Mouse (Mus musculus) liver, postnatal 0 days (tissue): ENCODE measurements around the gene Hipk2. TPM values are rescaled to one million over a fixed set of nuclear protein-coding genes. Genes with fewer than 3 reads are reported as not detected.

Source experiments
- ATAC-seq: fragments of 200-750 bp; cut with Nextera tagmentation; 2 replicates; pipeline ENCODE4 v1.8.0; 2017; ENCODE audit warnings: mild to moderate bottlenecking, moderate library complexity
- DNase-seq: peaks from one replicate; pipeline ENCODE4 v3.0.0-alpha.2; 2016
- H3K27ac ChIP-seq: fragments of 300-500 bp; sonication (generic); 2 replicates; pipeline ENCODE4 v1.5.1; 2014; ENCODE audit warnings: antibody characterized with exemption, moderate library complexity, mild to moderate bottlenecking, low read depth
- H3K27me3 ChIP-seq: fragments of 300-500 bp; sonication (generic); 2 replicates; pipeline ENCODE4 v1.6.1; 2014; ENCODE audit warnings: low read length, control low read depth, mixed read lengths; ENCODE audit not compliant: insufficient read depth
- H3K36me3 ChIP-seq: fragments of 300-500 bp; sonication (generic); replicated peaks from 2 replicates; pipeline ENCODE4 v1.6.1; 2014; ENCODE audit warnings: mild to moderate bottlenecking, control low read depth, low read length, moderate library complexity, mixed read lengths; ENCODE audit not compliant: insufficient read depth
- H3K4me1 ChIP-seq: fragments of 300-500 bp; sonication (generic); 2 replicates; pipeline ENCODE4 v1.6.1; 2014; ENCODE audit warnings: antibody characterized with exemption, mild to moderate bottlenecking, control low read depth; ENCODE audit not compliant: insufficient read depth
- H3K4me2 ChIP-seq: fragments of 300-500 bp; sonication (generic); 2 replicates; pipeline ENCODE4 v1.6.1; 2014; ENCODE audit warnings: low read depth, mild to moderate bottlenecking, low read length, moderate library complexity, mixed read lengths
- H3K4me3 ChIP-seq: fragments of 300-500 bp; sonication (generic); 2 replicates; pipeline ENCODE4 v1.5.1; 2014; ENCODE audit warnings: low read depth, low read length
- H3K9ac ChIP-seq: fragments of 300-500 bp; sonication (generic); replicated peaks from 2 replicates; pipeline ENCODE4 v1.6.1; 2014; ENCODE audit warnings: mild to moderate bottlenecking, moderate library complexity
- H3K9me3 ChIP-seq: fragments of 300-500 bp; sonication (generic); 2 replicates; pipeline ENCODE4 v1.6.1; 2016; ENCODE audit warnings: mild to moderate bottlenecking, control low read depth, low read length, mixed read lengths
- CTCF ChIP-seq: sonication (generic); IDR thresholded peaks from 2 replicates; pipeline ENCODE4 v1.5.1; 2016; ENCODE audit warnings: antibody characterized with exemption, low read depth
- EP300 ChIP-seq: IDR thresholded peaks from 2 replicates; pipeline ENCODE4 v1.6.1; 2016; ENCODE audit warnings: antibody characterized with exemption, low read depth, mild to moderate bottlenecking
- WGBS: fragments of 180-500 bp; shearing (Covaris S2); extraction: QIAGEN DNeasy Blood & Tissue Kit; methylation state at CpG from one replicate; pipeline ENCODE4 v1.1.7; 2014; ENCODE audit not compliant: insufficient replicate concordance; 5-methylcytosine and 5-hydroxymethylcytosine counted together
- polyA plus RNA-seq: library from polyadenylated mRNA; unstranded; fragments of >200 nt; fragmentation: Nextera tagmentation; extraction: Ambion mirVana; gene quantifications from 2 replicates; pipeline ENCODE4 v1.2.1, GENCODE M21; 2015

Hipk2 gene
- polyA plus RNA-seq, 1 experiment from 2014 or later = 9.7 TPM

DNA sequence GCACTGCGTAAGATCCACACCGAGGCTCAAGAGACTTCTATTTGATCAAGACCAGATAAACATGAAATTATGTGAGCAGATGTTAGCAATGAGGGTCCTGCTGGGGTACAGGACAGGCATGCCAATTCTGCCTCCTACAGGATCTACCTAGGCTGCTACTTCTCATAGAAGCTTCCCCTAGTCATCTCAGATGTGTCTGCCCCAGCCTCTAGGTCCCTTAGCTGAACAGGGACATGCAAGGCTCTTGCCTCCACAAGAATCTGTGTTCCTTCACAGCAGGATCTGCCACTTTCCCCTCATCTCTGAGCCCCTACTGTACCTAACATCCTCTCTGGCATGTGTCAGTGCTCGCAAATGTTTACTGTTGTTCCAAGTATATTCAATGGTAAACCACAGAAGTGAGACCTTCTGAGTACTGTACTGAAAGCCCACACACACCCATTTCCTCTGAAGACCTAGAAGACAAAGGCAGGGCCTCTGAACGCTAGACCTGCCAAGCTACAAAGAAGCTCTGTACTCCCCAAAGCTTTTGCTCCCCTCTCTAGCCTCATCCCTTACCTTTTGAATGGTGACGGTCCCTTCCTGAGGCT, 86.6 kb downstream of the Hipk2 start:
- Histone ChIP-seq H3K27ac (0 out of 2 replicates have a peak overlapping the region, but pooled peaks have one; percentile 8), H3K4me2 (no peak overlapping the region), H3K4me1 (peaks cover 12% of the 10 kb centered on the region; the same call in 1 of the 2 replicates), H3K9ac (no peak overlapping the region), H3K4me3 (no peak overlapping the region), H3K36me3 (peaks cover 31% of the 10 kb centered on the region), H3K9me3 (no peaks in the 10 kb centered on the region), H3K27me3 (no peaks in the 10 kb centered on the region)
- DNase-seq = no peak
- TF ChIP-seq CTCF (no peak), EP300 (no peak)
- WGBS = 78% methylated on average over 5 of the region's 5 CpGs
- no peak for ATAC-seq

DNA sequence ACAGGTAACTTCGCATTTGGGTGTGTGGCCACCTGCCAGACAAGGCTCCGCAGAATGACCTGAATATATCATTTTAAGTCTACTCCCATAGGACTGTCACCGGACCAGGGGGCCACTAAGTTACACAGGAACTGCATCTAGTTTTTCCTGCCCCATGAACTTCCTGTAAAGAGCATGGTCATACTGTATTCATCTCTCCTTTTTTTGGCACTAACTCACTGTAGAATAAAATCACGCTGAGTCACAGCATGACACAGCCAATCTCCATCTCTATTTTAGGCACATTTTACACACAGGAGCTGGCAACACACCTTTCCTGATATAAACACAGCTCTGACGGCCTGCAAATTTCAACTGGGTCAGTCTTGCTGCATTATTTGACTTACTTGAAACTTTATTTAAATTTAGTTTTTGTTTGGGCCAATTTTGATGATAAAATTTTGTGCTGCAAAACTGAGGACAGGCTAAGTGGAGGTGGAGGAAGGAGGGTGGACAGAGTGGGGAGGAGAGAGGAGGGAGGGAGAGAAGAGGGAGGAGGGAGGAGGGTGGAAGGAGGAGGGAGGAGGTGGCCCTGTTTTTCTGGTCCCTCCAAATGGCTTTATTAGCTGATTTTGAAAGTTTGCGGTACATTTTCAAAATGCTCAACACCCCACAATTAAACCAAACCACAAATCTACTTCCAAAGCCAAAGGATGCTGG, 88.0 kb downstream of the Hipk2 start:
- ATAC-seq (peak; percentile 76), DNase-seq (no peak)
- Histone ChIP-seq H3K36me3 (peaks cover 27% of the 10 kb centered on the region), H3K4me1 (peaks cover 12% of the 10 kb centered on the region; the same call in 1 of the 2 replicates), H3K27ac (peak overlapping the region; percentile 24; the same call in 1 of the 2 replicates), H3K4me3 (no peak overlapping the region), H3K27me3 (no peaks in the 10 kb centered on the region), H3K9ac (no peak overlapping the region), H3K4me2 (no peak overlapping the region), H3K9me3 (no peaks in the 10 kb centered on the region)
- WGBS = 68% methylated on average over 6 of the region's 6 CpGs
- TF ChIP-seq CTCF (no peak), EP300 (0 out of 2 replicates have a peak, but pooled peaks have one; percentile 12)

DNA sequence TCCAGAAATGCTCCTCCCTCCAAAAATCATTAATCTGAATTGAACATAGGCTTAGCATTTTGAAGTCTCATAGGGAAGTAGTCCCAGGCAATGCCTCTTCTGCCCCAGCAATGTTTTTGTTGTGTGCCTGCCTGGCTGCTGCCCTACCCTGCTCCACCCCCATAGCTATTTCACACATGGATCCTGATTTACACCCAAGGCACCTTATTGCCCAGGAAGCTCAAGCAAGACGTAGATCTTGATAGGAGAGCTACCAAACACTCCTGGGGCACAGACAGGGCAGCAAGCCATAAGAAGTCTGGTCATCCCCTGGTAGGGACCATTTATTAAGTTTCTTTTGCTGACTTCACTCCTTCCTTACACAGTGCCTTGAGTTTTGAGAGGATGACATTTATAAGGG, 88.8 kb downstream of the Hipk2 start:
- no peaks in the 10 kb centered on the region for H3K27me3 ChIP-seq
- ATAC-seq (no peak), DNase-seq (no peak)
- peaks cover 25% of the 10 kb centered on the region for H3K36me3 ChIP-seq
- no peaks in the 10 kb centered on the region for H3K9me3 ChIP-seq
- no peak overlapping the region for H3K4me2 ChIP-seq
- no peak overlapping the region for H3K27ac ChIP-seq
- H3K9ac ChIP-seq = no peak overlapping the region
- peaks cover 12% of the 10 kb centered on the region; the same call in 1 of the 2 replicates for H3K4me1 ChIP-seq
- TF ChIP-seq EP300 (no peak), CTCF (no peak)
- WGBS = 56% methylated on average over 1 of the region's 1 CpGs
- H3K4me3 ChIP-seq = no peak overlapping the region

DNA sequence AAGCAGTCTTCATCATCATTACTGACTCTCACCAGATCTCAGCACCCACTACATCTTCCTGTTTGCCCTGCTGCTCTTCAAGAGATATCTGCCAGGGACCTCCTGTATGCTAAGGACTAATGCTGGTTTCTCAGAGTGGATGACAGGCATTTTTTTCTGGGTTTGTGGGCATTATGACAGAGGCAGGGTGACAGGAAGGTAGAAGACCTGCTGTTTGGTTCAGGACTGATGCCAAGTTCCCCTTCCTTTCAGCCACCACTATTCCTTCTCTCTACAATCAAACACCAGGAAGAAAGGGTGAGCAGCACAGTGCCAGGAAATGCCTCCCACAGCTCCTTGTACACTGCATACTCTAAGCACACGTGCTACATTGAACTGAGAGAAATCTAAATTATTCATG, 90.2 kb downstream of the Hipk2 start:
- 28% methylated on average over 1 of the region's 1 CpGs for WGBS
- H3K9ac ChIP-seq = no peak overlapping the region
- peaks cover 14% of the 10 kb centered on the region; the same call in 1 of the 2 replicates for H3K36me3 ChIP-seq
- ATAC-seq = 0 out of 2 replicates have a peak, but pooled peaks have one; percentile 19
- no peaks in the 10 kb centered on the region for H3K9me3 ChIP-seq
- no peak overlapping the region for H3K4me3 ChIP-seq
- 0 out of 2 replicates have a peak overlapping the region, but pooled peaks have one; percentile 35 for H3K27ac ChIP-seq
- no peak overlapping the region for H3K4me2 ChIP-seq
- peaks cover 12% of the 10 kb centered on the region; the same call in 1 of the 2 replicates for H3K4me1 ChIP-seq
- TF ChIP-seq CTCF = no peak
- no peak for TF ChIP-seq EP300
- no peaks in the 10 kb centered on the region for H3K27me3 ChIP-seq
- no peak for DNase-seq

DNA sequence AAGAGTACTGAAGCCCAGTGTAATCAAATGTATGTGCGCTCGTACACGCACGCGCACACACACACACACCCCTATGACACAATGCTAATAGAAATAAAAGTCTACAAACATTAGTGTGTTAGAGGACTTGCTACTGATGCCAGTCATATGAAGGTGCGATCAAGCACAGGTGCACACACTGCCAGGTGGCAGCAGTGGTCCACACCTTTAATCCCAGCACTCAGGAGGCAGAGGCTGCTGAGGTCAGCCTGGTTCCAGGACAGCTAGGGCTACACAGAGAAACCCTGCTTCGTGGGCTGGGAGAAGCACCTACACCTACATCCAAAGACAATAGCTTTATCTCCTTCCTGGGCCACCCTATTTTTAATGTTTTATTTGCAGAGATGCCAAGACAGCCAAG, 96.6 kb downstream of the Hipk2 start:
- H3K4me1 ChIP-seq = peaks cover 17% of the 10 kb centered on the region
- H3K27ac ChIP-seq = 0 out of 2 replicates have a peak overlapping the region, but pooled peaks have one; percentile 6
- no peaks in the 10 kb centered on the region for H3K27me3 ChIP-seq
- peak overlapping the region; percentile 38; the same call in 1 of the 2 replicates for H3K4me2 ChIP-seq
- H3K36me3 ChIP-seq = peaks cover 10% of the 10 kb centered on the region
- no peak overlapping the region for H3K4me3 ChIP-seq
- DNase-seq (no peak), ATAC-seq (no peak)
- no peaks in the 10 kb centered on the region for H3K9me3 ChIP-seq
- H3K9ac ChIP-seq = no peak overlapping the region
- whole genome bisulfite sequencing = 92% methylated on average over 7 of the region's 7 CpGs
- TF ChIP-seq CTCF = no peak
- TF ChIP-seq EP300 = no peak

DNA sequence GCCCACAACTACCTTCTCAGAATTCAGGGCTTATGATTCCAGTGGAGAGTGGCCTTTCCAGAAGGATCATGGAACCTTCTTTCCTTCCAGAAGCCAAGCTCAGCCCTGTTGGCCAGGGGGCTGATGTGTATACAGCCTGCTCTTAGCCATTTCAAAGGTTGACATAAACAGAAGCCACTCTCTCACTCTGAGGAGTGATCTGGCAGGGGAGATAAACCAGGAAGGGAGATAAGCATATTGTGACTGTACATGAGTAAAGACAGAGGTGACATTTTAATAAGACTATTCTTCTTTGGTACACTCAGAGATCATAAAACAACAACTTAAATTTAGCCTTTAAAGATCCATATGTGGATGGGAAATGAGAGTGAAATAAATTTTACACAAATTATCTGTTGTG, 97.1 kb downstream of the Hipk2 start:
- Histone ChIP-seq H3K4me3 (no peak overlapping the region), H3K27me3 (no peaks in the 10 kb centered on the region), H3K9me3 (no peaks in the 10 kb centered on the region), H3K4me1 (peaks cover 17% of the 10 kb centered on the region), H3K9ac (no peak overlapping the region; the same call in 1 of the 2 replicates), H3K4me2 (peak overlapping the region; percentile 38), H3K27ac (0 out of 2 replicates have a peak overlapping the region, but pooled peaks have one; percentile 6), H3K36me3 (peaks cover 9% of the 10 kb centered on the region)
- no peak for TF ChIP-seq CTCF
- peak; percentile 87 for TF ChIP-seq EP300
- DNase-seq (no peak), ATAC-seq (peak; percentile 80)
